Mouse (Mus musculus): ENCODE measurements around the gene Pck2.
A peak's percentile ranks its signal among the peaks of the same experiment; 100 is the strongest.

- TF ChIP-seq POLR2A (IDR thresholded peaks at IDR 0.05; ENCODE audit: extremely low read depth, insufficient read depth, low read length) (no peak), CTCF (IDR thresholded peaks at IDR 0.05; ENCODE audit: extremely low read depth, insufficient read depth, low read length) (peak; percentile 30; the same call in 1 of the 2 replicates)
Measured at GRCm38 (mm10) chr14:55581981-55582681, 42.1 kb downstream of the Pck2 start.
